Mouse (Mus musculus) fat pad, adult 2 months (tissue): ENCODE results near the gene Cyp2c69.
"Not testable (repeated sequence)": the region's sequence is repeated elsewhere in the genome, so short reads cannot be mapped to it uniquely, and the experiment has no call there.

Source experiments
- DNase-seq: peaks from one replicate; pipeline ENCODE4 v3.0.0-alpha.2; 2011; ENCODE audit warnings: low read depth, low spot score; ENCODE audit errors: extremely low read depth

Gene Cyp2c69

DNA sequence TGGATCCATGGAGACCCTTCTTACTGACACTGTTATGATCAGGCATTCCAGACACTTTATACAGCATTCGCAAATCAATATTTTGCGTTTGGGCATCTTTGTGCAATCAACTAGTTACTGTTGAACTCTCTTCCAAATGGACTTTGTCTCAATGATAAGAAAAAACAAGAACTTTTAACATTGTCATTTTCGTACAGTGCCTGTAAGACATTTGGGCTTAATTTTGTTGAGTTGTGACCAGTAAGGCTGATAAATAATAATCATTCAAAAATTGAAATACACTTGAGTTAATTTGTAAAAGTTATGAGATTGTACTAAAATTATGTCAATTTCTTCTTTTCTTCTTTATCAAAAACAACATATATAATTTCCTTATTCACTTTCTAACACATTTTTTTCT, at the start of gene Cyp2c69:
Gene Cyp2c69, minus strand, starts transcription at position 101 of the 400 bp plus-strand sequence.
- not testable (repeated sequence) for DNase-seq

- DNase-seq, result no peak
Measured at GRCm38 (mm10) chr19:39935396-39935795, 48.8 kb upstream of the Cyp2c69 start.

GRCm38 (mm10) chr19:39930032-39930431, 43.4 kb upstream of the Cyp2c69 start:
- DNase-seq, result no peak

- DNase-seq, result no peak
Measured at GRCm38 (mm10) chr19:39901656-39902055, 15.1 kb upstream of the Cyp2c69 start.

GRCm38 (mm10) chr19:39890079-39890478, 3.5 kb upstream of the Cyp2c69 start:
- not testable (repeated sequence) for DNase-seq

- no peak for DNase-seq
Measured at GRCm38 (mm10) chr19:39866133-39866532, 20.5 kb downstream of the Cyp2c69 start.

- not testable (repeated sequence) for DNase-seq
Measured at GRCm38 (mm10) chr19:39820931-39821330, 65.7 kb downstream of the Cyp2c69 start.

DNA sequence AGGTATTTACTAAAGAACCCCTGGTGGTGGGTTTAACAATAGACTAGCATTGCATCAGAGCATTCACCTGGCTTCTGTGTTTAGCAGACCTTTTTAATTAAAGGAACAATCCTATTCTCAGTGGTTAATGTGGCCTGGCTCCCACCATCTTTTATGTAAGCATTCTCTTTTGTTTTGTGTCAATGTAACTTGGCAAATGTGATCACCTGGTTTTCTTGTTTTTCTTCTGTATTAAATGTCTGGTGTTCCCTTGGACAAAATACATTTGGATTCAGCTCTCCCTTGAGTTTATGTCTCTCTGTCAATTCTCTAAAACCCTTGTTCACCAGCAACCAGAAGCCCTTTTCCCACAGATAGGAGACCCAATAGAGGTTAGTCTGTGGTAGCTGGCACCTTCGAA, 70.2 kb downstream of the Cyp2c69 start:
- not testable (repeated sequence) for DNase-seq

DNA sequence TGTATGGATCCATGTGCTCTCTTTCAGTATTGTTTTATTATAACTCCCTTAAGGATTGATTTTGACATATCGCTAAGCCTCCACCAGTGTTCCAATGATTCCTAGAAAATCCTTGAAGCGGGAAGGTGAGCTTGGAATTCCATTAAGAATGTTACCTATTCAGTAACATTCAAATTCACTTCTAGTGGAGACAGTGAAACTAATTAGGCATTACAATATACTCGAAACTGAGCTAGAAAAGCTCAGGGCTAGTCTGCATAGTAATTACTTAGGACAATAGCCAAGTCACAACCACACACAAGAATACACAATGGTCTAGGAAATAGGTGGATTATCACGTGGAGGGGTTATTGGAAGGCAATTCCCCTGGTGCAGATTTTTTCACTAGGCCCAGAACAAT, 70.6 kb downstream of the Cyp2c69 start:
- DNase-seq, result not testable (repeated sequence)

DNA sequence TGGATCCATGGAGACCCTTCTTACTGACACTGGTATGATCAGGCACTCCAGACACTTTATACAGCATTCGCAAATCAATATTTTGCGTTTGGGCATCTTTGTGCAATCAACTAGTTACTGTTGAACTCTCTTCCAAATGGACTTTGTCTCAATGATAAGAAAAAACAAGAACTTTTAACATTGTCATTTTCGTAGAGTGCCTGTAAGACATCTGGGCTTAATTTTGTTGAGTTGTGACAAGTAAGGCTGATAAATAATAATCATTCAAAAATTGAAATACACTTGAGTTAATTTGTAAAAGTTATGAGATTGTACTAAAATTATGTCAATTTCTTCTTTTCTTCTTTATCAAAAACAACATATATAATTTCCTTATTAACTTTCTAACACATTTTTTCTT, 73.9 kb downstream of the Cyp2c69 start, which contains the start of gene Cyp2c40:
Gene Cyp2c40, minus strand, starts transcription at position 101 of the 400 bp plus-strand sequence.
- DNase-seq, result not testable (repeated sequence)
